Mouse (Mus musculus): ENCODE data around the gene Ackr4.

Ackr4 gene

DNA sequence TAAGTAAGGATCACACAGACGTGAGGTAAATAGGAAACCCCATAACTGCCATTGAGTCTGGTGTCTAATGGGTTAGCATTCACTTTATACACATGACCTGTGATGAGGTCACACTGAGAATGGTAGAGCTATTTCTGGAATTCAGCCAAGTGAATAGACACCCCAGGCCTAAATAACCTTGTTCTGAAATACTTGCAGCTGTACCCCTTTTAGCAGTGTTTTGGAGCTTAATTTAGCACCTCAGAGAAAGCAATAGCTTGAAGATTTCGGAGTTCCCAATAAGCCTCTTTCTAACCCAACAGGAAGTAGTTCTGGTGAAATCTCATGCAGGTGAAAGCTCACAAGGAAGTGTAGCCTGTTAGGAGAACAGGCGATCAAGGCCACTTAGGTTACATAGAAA is at the start of gene Ackr4:
Gene Ackr4 (minus strand): TSS at position 101 of the 400 bp plus-strand sequence.
- DNase-seq = no peak

DNA sequence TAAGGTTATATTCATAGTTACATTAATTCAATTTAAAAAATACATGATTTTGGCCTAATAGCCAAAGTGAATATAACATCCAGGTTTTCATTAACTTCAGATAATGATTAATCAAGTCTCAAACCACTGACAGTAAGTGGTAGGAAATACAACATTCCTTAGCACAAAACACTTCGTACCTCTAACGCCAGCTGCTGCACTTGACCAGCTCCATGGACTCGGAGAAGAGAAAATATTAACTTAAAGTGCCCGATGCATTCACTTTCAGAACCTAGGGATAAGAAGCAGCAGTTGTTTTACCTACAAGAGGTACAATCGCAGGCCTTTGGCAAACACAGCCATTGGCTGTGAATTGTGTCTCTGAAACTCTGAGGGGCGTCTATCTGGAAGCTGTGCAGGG is 45.6 kb upstream of the Ackr4 start:
- DNase-seq = no peak

- no peak for DNase-seq
Measured at GRCm38 (mm10) chr9:104171651-104172050, 44.9 kb upstream of the Ackr4 start.

DNA sequence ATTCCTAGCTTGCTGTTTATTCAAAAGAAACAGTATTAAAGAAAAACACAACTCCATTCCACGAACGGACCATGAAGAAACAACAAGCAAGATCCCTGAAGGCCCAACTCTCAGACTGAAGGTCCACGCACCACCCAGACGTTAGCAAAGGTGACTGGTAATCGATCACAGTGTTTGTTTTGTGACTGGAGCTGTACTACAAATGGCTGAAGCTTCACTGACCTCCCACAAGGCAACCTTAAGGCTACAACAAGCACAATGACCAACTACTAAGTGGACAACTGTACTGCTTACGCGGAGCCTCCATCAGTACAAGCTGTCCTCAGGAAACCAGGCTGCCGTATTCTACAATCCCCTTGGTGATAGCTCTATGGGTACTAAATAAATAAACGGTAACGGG is 43.3 kb upstream of the Ackr4 start:
- no peak for DNase-seq

GRCm38 (mm10) chr9:104165926-104166325 is 39.2 kb upstream of the Ackr4 start:
- DNase-seq = no peak

DNA sequence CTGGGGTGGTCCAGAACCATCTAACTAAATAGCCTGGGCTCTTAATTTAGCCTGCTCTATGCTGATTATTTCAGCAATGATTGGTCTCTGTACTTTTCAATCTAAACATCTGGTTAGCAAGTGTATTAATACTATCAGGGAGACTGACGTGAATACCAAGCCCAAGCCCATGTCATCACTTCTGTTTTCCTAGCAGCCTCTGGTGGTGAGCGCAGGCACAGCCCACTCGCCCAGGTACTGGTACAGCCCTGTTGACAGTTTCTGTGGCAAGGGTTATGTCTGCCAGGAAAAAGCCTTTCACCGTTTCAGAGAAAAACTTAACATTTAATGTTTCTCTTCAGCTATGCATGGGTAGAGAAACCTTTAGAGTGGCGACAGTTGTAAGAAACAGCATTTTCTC is 37.5 kb upstream of the Ackr4 start:
- no peak for DNase-seq

GRCm38 (mm10) chr9:104161117-104161516 is 34.4 kb upstream of the Ackr4 start:
- DNase-seq = no peak

DNA sequence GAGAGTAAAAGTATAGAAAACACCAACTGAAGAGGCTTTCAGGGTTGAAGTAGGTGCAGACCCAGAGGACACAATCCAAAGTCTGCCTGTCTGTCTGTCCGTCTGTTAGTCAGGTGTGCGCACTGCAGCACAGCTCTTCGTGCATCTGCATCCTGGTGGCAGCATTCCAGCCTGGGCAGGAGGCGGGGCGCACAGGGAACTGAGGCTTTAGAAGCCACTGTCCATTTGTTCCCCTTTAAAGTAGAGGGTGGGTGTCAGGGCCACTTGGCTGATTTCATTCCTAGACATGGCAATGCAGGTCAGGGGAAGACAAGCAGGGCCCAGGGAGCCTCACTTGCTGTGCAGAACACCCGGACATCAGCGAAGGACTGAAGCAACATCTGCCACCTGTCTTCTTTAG is 30.6 kb upstream of the Ackr4 start:
- no peak for DNase-seq

DNA sequence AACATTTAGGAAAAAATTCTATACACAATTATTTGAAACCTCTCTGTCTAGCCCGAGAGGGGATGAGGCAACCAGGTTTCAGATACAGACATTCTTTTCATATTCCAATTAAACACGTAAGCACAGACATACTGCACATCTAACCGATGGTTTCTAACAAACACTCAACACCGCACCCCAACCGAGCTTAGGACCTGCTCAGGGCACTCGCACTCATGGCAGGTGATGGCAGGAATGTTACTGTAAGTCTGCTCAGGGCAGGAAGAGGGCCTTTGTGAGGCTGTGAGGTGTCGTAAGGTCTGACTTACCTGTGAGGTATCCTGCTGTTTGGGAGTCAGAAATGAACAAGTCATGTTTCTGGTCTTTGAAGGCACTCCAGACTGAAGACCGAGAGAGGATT is 29.8 kb upstream of the Ackr4 start:
- DNase-seq = no peak

GRCm38 (mm10) chr9:104155100-104155715 is 28.5 kb upstream of the Ackr4 start:
- DNase-seq = no peak

DNA sequence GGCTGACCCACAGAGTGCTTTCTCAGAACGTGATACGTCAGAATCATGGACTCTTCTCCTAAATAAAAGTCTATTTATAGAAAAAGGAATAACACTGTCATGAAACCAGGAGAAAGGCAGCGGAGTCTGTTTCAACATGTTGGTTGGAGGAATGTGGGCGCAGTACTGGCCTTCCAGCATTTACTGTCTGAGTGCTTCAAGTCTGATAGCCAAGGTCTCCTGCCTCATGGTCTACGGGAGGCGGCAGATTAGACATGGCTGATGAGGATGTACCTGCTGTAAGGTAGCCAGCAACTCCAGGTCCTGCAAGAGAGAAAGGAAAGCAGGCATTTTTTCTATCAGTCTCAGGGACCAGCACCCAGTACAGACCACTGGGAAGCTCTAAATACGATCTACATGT is 25.4 kb upstream of the Ackr4 start:
- DNase-seq = no peak

DNA sequence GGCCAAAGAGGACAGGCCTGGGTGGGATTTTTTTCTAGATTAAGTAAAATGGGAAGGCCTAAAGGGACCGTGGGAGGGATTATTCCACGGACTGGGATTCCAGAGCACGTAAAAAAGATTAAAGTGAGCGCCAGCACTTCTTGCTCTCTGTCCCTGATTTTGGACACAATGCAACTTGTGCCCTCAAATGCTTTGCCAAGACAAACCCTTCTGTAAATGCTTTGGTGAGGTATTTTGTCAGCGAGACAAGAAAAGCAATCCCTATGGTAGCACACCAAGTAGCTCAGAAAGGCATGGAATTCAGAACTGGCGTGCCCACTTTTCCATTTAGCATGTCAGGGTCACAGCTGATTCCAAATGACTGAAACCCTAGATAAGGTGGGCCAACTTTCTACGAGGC is 22.2 kb upstream of the Ackr4 start:
- no peak for DNase-seq

DNA sequence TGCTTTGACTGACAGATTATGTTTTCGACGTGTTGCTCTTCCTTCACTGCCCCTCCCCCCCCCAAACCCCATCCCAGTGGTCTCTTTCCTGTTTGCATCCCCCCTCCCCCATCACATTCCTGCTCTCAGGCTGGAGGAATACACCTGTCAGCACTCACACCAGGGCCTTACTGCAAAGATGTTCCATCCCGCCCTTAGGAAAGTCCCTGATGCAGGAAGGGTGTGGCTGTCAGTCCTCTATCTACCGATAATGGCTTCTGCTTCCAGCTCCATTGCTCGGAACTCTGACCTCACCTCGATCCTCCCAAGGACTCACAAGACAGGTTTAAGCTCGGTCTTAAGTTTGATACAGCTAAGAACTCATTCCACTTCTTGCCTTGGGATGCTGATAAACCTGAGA is 19.9 kb upstream of the Ackr4 start:
- no peak for DNase-seq

- DNase-seq = no peak
Measured at GRCm38 (mm10) chr9:104144314-104144996, 17.7 kb upstream of the Ackr4 start.

DNA sequence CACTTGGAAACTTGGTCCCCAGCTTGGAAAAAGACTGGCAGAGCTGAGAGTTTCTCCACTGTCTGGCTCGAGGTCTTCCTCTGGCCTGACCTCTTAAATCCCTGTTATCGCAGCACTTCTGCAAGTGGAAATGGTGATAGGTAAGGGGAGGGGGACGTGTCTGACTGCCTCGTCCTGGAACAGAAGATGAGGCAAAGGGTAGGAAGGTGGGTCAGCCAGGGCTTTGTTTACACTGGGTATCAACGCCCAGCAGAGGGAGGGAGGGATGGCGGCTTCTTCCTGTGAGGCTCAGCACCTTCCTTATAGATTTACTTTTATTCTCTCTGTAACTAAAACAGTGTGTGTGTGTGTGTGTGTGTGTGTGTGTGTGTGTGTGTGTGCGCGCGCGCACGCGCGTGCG is 16.1 kb upstream of the Ackr4 start:
- DNase-seq = no peak

- no peak for DNase-seq
Measured at GRCm38 (mm10) chr9:104140351-104140750, 13.6 kb upstream of the Ackr4 start.

DNA sequence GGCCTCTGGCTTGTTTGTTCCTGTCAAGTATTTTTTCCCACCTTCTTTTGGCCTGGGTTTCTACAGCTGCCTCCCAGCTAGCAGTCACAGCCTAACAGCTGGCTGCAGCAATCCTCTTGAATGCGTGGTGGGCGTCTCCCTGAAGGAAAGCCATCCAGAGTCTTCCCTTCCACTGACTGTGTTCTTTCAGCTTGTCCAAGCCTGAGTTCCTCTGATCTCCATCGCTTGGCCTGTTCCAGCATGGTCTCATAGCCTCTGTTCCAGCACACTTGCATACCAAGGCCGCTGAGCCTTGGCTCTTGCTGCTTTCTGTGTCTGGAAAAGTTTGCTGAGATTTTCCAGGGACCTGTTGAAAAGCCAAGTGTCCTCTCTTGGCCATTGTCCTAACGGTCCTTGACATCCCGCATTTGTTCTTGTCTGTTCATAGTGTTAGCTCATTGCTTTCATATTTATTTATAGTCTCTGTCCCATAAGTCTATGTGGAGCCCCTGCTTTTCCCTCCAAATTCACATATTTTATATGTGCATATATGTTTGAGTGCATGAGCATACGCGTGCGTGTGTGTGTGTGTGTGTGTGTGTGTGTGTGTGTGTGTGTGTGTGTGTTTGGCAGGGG is 3.5 kb upstream of the Ackr4 start:
- no peak for DNase-seq

GRCm38 (mm10) chr9:104128110-104128509 is 1.4 kb upstream of the Ackr4 start:
- DNase-seq = no peak

DNA sequence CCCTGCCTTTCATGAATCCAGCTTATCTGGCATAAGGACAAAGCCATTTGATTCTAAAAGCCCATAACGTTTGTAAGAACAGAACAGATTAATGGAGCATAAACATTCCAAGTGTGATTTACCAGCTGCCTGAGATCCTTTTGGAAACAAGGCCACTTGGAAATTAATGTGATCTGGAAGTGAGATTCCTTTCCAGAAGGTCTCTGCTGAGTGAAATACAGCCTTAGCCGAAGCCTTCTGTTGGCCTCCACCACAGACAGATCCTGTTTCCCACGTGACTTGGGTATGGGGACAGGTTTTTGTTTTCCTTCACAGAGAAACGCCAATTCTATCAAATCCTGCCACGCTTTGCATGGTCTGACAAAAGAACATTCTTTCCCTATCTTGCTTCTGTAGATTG is 3.1 kb downstream of the Ackr4 start:
- DNase-seq = no peak

GRCm38 (mm10) chr9:104123101-104123500 is 3.6 kb downstream of the Ackr4 start:
- no peak for DNase-seq

DNA sequence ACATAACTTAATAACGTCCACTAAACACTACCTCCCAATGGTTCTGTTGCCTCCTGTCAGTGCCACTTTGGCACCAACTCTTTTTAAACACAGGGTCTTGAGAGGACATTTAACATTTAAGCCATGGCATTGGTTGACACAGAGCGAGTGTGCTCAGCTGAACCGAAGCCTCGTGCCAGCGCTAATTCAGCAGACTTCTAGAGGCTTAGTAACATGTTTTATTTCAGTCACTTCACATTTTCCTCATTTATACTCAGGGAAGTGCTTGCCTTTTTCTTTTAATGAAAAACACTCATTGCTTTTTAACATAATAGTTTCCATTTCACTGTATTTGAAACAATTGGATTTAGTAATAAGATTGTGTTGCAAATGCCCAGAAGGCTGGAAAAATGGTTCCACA is 17.6 kb downstream of the Ackr4 start:
- no peak for DNase-seq

DNA sequence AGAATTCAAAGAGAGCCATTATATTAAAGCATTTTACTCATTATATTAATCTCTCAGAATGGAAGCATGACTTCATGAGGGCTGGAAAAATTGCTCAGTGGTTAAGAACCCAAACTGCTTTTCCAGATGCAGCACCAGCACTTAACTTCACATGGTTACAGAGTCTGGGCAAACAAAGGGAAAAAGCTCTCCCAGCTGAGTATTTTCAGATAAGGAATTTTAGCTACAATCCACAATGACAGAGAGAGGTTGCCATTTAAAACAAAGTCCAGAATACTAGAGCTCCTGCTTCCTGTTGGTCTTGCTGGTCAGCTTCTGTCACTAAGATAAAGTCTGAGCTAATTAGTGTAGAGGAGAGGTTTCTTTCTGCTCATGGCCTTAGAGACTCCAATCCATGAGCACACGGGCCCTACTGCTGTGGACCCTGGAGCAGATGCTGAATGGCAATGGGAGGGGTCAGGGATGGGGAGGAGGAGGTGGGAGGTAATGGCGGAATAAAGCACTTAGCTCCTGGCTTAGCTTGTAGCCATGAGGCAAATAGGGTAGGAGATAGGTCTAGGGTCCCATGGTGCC is 18.1 kb downstream of the Ackr4 start:
- no peak for DNase-seq

- DNase-seq = no peak
Measured at GRCm38 (mm10) chr9:104107482-104107881, 19.3 kb downstream of the Ackr4 start.

DNA sequence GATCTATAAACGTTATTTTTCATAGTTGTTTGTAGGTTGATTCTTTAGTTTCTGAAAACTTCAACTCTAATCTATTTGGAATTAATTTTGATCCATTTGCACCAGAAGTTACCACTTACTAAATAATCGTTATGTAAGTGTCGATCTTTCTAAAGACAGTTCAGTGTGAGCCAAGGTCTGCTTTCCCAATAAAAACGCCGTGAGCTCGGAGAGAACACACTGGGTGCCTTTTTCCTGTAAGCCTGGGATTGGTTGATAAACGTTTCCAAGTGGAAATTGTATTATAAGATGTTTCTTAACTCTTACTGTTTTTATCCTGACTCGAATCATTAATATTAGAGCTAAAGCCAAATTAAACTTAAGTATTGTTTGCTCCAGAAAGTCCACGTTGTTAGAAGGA is 19.8 kb downstream of the Ackr4 start:
- DNase-seq = no peak

Measured in cerebellum, adult 8-10 months (tissue).